Mouse (Mus musculus) forebrain, embryonic 11.5 days (tissue): ENCODE results near the gene Tmem108. TPM values are rescaled to one million over a fixed set of nuclear protein-coding genes. Genes with fewer than 3 reads are reported as not detected.

Experiments
- ATAC-seq: fragments of 200-750 bp; cut with Nextera tagmentation; replicated peaks from 2 replicates; pipeline ENCODE4 v1.8.0; 2017; ENCODE audit warnings: moderate TSS enrichment; ENCODE audit not compliant: low FRiP score
- DNase-seq: peaks from one replicate; pipeline ENCODE4 v3.0.0-alpha.2; 2017; ENCODE audit warnings: low spot score
- H3K27ac ChIP-seq: fragments of 300-500 bp; sonication (generic); 2 replicates; pipeline ENCODE4 v1.5.1; 2014; ENCODE audit warnings: low read depth, low read length
- H3K27me3 ChIP-seq: fragments of 300-500 bp; sonication (generic); 2 replicates; pipeline ENCODE4 v1.6.1; 2014; ENCODE audit warnings: mild to moderate bottlenecking, low read length, mixed read lengths; ENCODE audit not compliant: control insufficient read depth, insufficient read depth
- H3K36me3 ChIP-seq: fragments of 300-500 bp; sonication (generic); 2 replicates; pipeline ENCODE4 v1.6.1; 2014; ENCODE audit warnings: mild to moderate bottlenecking, low read length, moderate library complexity, mixed read lengths; ENCODE audit not compliant: control insufficient read depth, insufficient read depth
- H3K4me1 ChIP-seq: fragments of 300-500 bp; sonication (generic); replicated peaks from 2 replicates; pipeline ENCODE4 v1.6.1; 2014; ENCODE audit warnings: low read length, mixed read lengths; ENCODE audit not compliant: control insufficient read depth, insufficient read depth
- H3K4me2 ChIP-seq: fragments of 300-500 bp; sonication (generic); 2 replicates; pipeline ENCODE4 v1.6.1; 2014; ENCODE audit warnings: low read depth, mild to moderate bottlenecking, low read length, moderate library complexity, mixed read lengths; ENCODE audit not compliant: severe bottlenecking
- H3K4me3 ChIP-seq: fragments of 300-500 bp; sonication (generic); 2 replicates; pipeline ENCODE4 v1.5.1; 2014; ENCODE audit warnings: low read depth, low read length
- H3K9ac ChIP-seq: fragments of 300-500 bp; sonication (generic); 2 replicates; pipeline ENCODE4 v1.6.1; 2014; ENCODE audit warnings: low read length
- H3K9me3 ChIP-seq: fragments of 300-500 bp; sonication (generic); 2 replicates; pipeline ENCODE4 v1.6.1; 2016; ENCODE audit warnings: low read length, mixed read lengths; ENCODE audit not compliant: control insufficient read depth
- WGBS: fragments of 180-500 bp; shearing (Covaris S2); extraction: QIAGEN DNeasy Blood & Tissue Kit; methylation state at CpG from one replicate; pipeline ENCODE4 v1.1.7; 2014; 5-methylcytosine and 5-hydroxymethylcytosine counted together
- polyA plus RNA-seq: library from polyadenylated mRNA; unstranded; fragments of >200 nt; fragmentation: Nextera tagmentation; extraction: Ambion mirVana; gene quantifications from 2 replicates; pipeline ENCODE4 v1.2.1, GENCODE M21; 2014

Tmem108 gene
- polyA plus RNA-seq, 1 experiment from 2014 or later: 27.2 TPM

GRCm38 (mm10) chr9:103473915-103474688 is 287.5 kb downstream of the Tmem108 start:
- Histone ChIP-seq H3K9me3 (no peaks in the 10 kb centered on the region), H3K36me3 (no peaks in the 10 kb centered on the region), H3K4me1 (peaks cover 10% of the 10 kb centered on the region), H3K4me3 (no peak overlapping the region), H3K27ac (peak overlapping the region; percentile 31; the same call in 1 of the 2 replicates), H3K4me2 (peak overlapping the region; percentile 0; the same call in 1 of the 2 replicates), H3K9ac (no peak overlapping the region), H3K27me3 (no peaks in the 10 kb centered on the region)
- ATAC-seq (peak; percentile 49; the same call in 1 of the 2 replicates), DNase-seq (no peak)
- 17% methylated on average over 13 of the region's 13 CpGs for WGBS

GRCm38 (mm10) chr9:103471784-103472183 is 289.9 kb downstream of the Tmem108 start:
- ATAC-seq: no peak
- DNase-seq: no peak
- Histone ChIP-seq H3K9ac (no peak overlapping the region), H3K4me1 (peaks cover 10% of the 10 kb centered on the region), H3K27me3 (no peaks in the 10 kb centered on the region), H3K4me3 (no peak overlapping the region), H3K4me2 (no peak overlapping the region), H3K36me3 (no peaks in the 10 kb centered on the region), H3K27ac (no peak overlapping the region), H3K9me3 (no peaks in the 10 kb centered on the region)
- WGBS: 38% methylated on average over 11 of the region's 11 CpGs

GRCm38 (mm10) chr9:103469516-103469915 is 292.1 kb downstream of the Tmem108 start:
- H3K27me3 ChIP-seq: no peaks in the 10 kb centered on the region
- DNase-seq: no peak
- H3K9me3 ChIP-seq: no peaks in the 10 kb centered on the region
- no peaks in the 10 kb centered on the region for H3K36me3 ChIP-seq
- peaks cover 10% of the 10 kb centered on the region for H3K4me1 ChIP-seq
- H3K4me2 ChIP-seq: no peak overlapping the region
- no peak overlapping the region for H3K27ac ChIP-seq
- no peak overlapping the region for H3K4me3 ChIP-seq
- H3K9ac ChIP-seq: no peak overlapping the region
- no peak for ATAC-seq
- 64% methylated on average over 5 of the region's 5 CpGs for WGBS

GRCm38 (mm10) chr9:103468911-103469310 is 292.7 kb downstream of the Tmem108 start:
- no peak for DNase-seq
- no peak overlapping the region for H3K4me2 ChIP-seq
- H3K4me1 ChIP-seq: peaks cover 4% of the 10 kb centered on the region; the same call in 1 of the 2 replicates
- no peaks in the 10 kb centered on the region for H3K36me3 ChIP-seq
- ATAC-seq: no peak
- H3K9ac ChIP-seq: no peak overlapping the region
- 82% methylated on average over 7 of the region's 7 CpGs for WGBS
- no peak overlapping the region for H3K27ac ChIP-seq
- no peaks in the 10 kb centered on the region for H3K27me3 ChIP-seq
- H3K4me3 ChIP-seq: no peak overlapping the region
- H3K9me3 ChIP-seq: no peaks in the 10 kb centered on the region

- Histone ChIP-seq H3K36me3 (no peaks in the 10 kb centered on the region), H3K9me3 (no peaks in the 10 kb centered on the region), H3K27me3 (no peaks in the 10 kb centered on the region), H3K4me1 (no peaks in the 10 kb centered on the region), H3K9ac (no peak overlapping the region), H3K4me2 (no peak overlapping the region), H3K4me3 (no peak overlapping the region), H3K27ac (peak overlapping the region; percentile 42)
- ATAC-seq (peak; percentile 39; the same call in 1 of the 2 replicates), DNase-seq (no peak)
- WGBS: 42% methylated on average over 13 of the region's 13 CpGs
These were observed 295.9 kb downstream of the Tmem108 start for GRCm38 (mm10) chr9:103465711-103466220.

- no peak overlapping the region for H3K9ac ChIP-seq
- 25% methylated on average over 1 of the region's 1 CpGs for WGBS
- no peaks in the 10 kb centered on the region for H3K36me3 ChIP-seq
- DNase-seq (no peak), ATAC-seq (no peak)
- H3K4me3 ChIP-seq: no peak overlapping the region
- H3K4me2 ChIP-seq: no peak overlapping the region
- peak overlapping the region; percentile 42 for H3K27ac ChIP-seq
- no peaks in the 10 kb centered on the region for H3K4me1 ChIP-seq
- H3K27me3 ChIP-seq: no peaks in the 10 kb centered on the region
- no peaks in the 10 kb centered on the region for H3K9me3 ChIP-seq
These were observed 296.3 kb downstream of the Tmem108 start for GRCm38 (mm10) chr9:103465293-103465692.

GRCm38 (mm10) chr9:103463833-103464232 is 297.8 kb downstream of the Tmem108 start:
- no peaks in the 10 kb centered on the region for H3K9me3 ChIP-seq
- H3K36me3 ChIP-seq: no peaks in the 10 kb centered on the region
- H3K4me1 ChIP-seq: no peaks in the 10 kb centered on the region
- H3K4me3 ChIP-seq: no peak overlapping the region
- H3K9ac ChIP-seq: no peak overlapping the region
- no peak overlapping the region for H3K27ac ChIP-seq
- ATAC-seq (no peak), DNase-seq (no peak)
- no peak overlapping the region for H3K4me2 ChIP-seq
- H3K27me3 ChIP-seq: no peaks in the 10 kb centered on the region
- 88% methylated on average over 6 of the region's 6 CpGs for WGBS

GRCm38 (mm10) chr9:103459839-103460238 is 301.8 kb downstream of the Tmem108 start:
- Histone ChIP-seq H3K4me1 (no peaks in the 10 kb centered on the region), H3K36me3 (no peaks in the 10 kb centered on the region), H3K9ac (no peak overlapping the region), H3K27me3 (no peaks in the 10 kb centered on the region), H3K4me3 (no peak overlapping the region), H3K9me3 (no peaks in the 10 kb centered on the region), H3K27ac (no peak overlapping the region), H3K4me2 (no peak overlapping the region)
- no peak for ATAC-seq
- no peak for DNase-seq
- 64% methylated on average over 2 of the region's 2 CpGs for WGBS

- no peak for DNase-seq
- H3K27me3 ChIP-seq: no peaks in the 10 kb centered on the region
- H3K4me3 ChIP-seq: no peak overlapping the region
- no peaks in the 10 kb centered on the region for H3K9me3 ChIP-seq
- no peak for ATAC-seq
- H3K36me3 ChIP-seq: no peaks in the 10 kb centered on the region
- no peaks in the 10 kb centered on the region for H3K4me1 ChIP-seq
- 81% methylated on average over 1 of the region's 1 CpGs for WGBS
- H3K4me2 ChIP-seq: no peak overlapping the region
- no peak overlapping the region for H3K9ac ChIP-seq
- H3K27ac ChIP-seq: no peak overlapping the region
These were observed 302.3 kb downstream of the Tmem108 start for GRCm38 (mm10) chr9:103459307-103459706.
